Mouse (Mus musculus): ENCODE measurements around the gene Sgca.

Gene Sgca

GRCm38 (mm10) chr11:94913302-94914090, 62.6 kb downstream of the Sgca start:
- peak; percentile 94 for DNase-seq (ENCODE audit: low spot score)

Measured in adipocyte (in vitro differentiated cells).